Mouse (Mus musculus) kidney, adult 18-20 months (tissue): Measurements from ENCODE around the gene Layn.
A peak's percentile ranks its signal among the peaks of the same experiment; 100 is the strongest.

Source experiments
- DNase-seq: peaks from one replicate; pipeline ENCODE4 v3.0.0; 2021

The Layn gene

GRCm38 (mm10) chr9:51031603-51032002, 45.3 kb downstream of the Layn start:
- DNase-seq: no peak

- DNase-seq: no peak
Measured at GRCm38 (mm10) chr9:51030147-51030546, 46.7 kb downstream of the Layn start.

- no peak for DNase-seq
Measured at GRCm38 (mm10) chr9:51026952-51027351, 49.9 kb downstream of the Layn start.

GRCm38 (mm10) chr9:51021123-51021795, 55.6 kb downstream of the Layn start:
- no peak for DNase-seq

GRCm38 (mm10) chr9:51020351-51020750, 56.5 kb downstream of the Layn start:
- DNase-seq: no peak

DNA sequence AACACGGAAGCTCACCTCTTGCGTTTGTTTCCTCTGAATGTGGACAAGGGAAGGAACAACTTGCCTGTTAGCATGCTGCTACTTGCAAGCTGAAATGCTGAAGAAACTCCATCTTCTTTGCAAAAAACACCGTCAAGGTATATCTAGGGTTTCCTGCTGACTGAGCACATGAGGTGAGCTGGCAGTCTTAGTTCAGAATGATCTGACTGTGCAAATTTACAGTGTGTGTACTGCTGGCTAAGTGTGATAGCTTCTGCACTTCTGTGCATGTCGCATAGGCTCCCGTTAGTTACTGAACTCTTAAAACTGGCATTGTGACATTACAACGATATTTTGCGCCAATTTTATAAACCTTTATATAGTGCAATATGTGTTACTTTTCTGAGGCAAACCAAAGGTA, 57.2 kb downstream of the Layn start:
- DNase-seq: no peak

GRCm38 (mm10) chr9:51015732-51016131, 61.2 kb downstream of the Layn start:
- DNase-seq: no peak

GRCm38 (mm10) chr9:51013644-51014043, 63.2 kb downstream of the Layn start:
- DNase-seq: no peak

- DNase-seq: peak; percentile 8
Measured at GRCm38 (mm10) chr9:51009656-51009950, 67.3 kb downstream of the Layn start.

GRCm38 (mm10) chr9:51008841-51009655, 67.8 kb downstream of the Layn start, which contains the start of gene Sik2:
Gene Sik2 (minus strand): TSS chr9:51009073.
- peak; percentile 89 for DNase-seq

DNA sequence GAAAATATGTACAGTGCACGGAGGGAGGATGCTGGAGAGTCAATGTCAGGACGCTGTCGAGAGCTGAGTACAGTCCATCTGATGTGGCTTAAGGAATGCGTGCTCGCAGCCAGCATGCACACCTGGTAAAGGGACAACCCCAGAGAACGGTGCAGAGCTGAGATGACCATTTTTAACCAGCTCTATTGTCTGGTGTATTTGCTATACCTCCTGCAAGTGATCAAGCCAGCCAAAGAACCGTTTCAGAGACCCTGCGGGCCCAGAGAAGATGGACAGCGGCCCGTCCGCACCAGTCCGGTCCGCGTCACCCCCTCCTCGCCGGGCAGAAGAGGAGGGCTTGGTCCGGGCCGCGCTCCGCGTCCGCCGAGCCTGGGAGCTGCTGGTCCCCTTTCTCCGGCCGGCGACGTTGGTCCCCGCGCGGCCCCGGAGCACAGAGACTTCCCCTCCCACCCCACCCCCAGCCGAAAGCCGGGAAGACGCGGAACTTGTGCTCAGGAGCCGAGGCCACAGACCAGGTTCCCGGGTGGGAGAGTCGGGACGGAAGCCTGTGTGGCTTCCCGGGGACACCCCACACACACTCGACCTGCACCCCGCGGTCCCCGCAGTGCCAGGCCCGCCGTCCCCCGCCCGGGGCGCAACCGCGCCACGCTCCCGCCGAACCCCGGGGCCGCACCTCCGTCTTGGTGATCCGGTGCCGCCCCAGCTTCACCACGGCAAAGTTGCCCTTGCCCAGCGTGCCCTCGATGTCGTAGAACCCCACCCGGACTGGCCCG, 68.6 kb downstream of the Layn start:
- DNase-seq: no peak

GRCm38 (mm10) chr9:51007726-51008067, 69.2 kb downstream of the Layn start:
- no peak for DNase-seq

- DNase-seq: peak; percentile 38
Measured at GRCm38 (mm10) chr9:51006846-51007245, 70.0 kb downstream of the Layn start.
